Mouse (Mus musculus): ENCODE measurements around the gene Klk7. TPM values are rescaled to one million over a fixed set of nuclear protein-coding genes. Genes with fewer than 3 reads are reported as not detected.

Gene Klk7
- polyA plus RNA-seq, 1 experiment, result not detected

DNA sequence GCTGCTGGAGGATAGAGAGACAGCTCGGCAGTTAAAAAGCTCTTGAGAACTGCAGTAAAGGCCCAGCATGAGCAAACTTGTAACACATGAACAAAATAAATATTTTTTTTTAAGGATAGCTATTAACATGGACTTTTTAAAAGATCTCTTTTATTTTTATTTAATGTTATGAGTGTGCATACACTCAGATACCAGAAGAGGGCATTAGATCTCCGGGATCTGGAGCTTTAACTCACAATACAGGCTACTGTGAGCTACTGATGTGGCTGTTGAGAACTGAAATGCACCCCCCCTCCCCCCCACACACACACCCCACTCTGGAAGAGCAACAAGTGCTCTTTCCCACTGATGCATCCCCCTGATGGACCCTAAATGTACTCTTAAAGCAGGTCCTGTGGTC lies 21.8 kb upstream of the Klk7 start:
- 38% methylated on average over 2 of the region's 2 CpGs for WGBS
- DNase-seq (ENCODE audit: low read depth, low spot score), result no peak

- DNase-seq (ENCODE audit: low read depth, low spot score), result no peak
- WGBS, result 73% methylated on average over 7 of the region's 7 CpGs
These were observed 19.5 kb upstream of the Klk7 start, which contains the start of gene Klk9 for GRCm38 (mm10) chr7:43791591-43791990. Gene Klk9 (plus strand): TSS chr7:43791891.

GRCm38 (mm10) chr7:43796355-43796754 lies 14.7 kb upstream of the Klk7 start:
- no peak for DNase-seq (ENCODE audit: low read depth, low spot score)
- WGBS, result 7% methylated on average over 8 of the region's 8 CpGs

GRCm38 (mm10) chr7:43797333-43797769 lies 13.7 kb upstream of the Klk7 start, which contains the start of gene Klk8:
Gene Klk8 (plus strand): TSS chr7:43797577.
- DNase-seq (ENCODE audit: low read depth, low spot score), result no peak
- under 1% methylated on average over 28 of the region's 28 CpGs for WGBS

DNA sequence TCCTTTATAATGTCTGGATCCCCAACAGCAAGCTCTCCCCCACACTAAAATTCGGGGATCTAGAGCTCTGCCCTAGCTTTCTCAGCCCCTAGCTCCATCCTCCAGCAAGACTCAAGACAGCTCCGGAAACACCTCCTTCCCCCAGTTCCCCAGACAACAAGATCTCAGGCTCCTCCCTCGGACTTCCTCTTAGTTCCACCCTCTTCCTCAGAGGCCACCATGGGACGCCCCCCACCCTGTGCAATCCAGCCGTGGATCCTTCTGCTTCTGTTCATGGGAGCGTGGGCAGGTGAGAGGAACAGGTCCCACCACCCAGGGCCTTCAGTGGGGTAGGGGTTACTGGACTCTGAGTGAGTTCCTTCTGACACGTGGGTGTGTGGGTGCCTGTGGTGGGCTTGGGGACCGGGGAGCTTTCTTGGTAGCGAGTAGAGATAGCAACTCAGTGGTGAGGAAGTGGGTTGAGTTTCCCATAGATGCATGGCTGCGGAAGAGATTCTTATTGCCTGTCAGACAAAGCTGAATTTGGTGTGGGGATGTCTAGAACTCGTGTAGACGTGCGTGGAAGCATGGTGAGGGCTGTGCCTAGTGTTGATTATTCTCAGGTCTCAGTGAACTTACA lies 13.1 kb upstream of the Klk7 start:
- WGBS, result 38% methylated on average over 13 of the region's 13 CpGs
- no peak for DNase-seq (ENCODE audit: low read depth, low spot score)

GRCm38 (mm10) chr7:43799876-43800275 lies 11.2 kb upstream of the Klk7 start:
- WGBS, result 69% methylated on average over 7 of the region's 7 CpGs
- DNase-seq (ENCODE audit: low read depth, low spot score), result no peak

GRCm38 (mm10) chr7:43815211-43815610 lies 4.1 kb downstream of the Klk7 start:
- DNase-seq (ENCODE audit: low read depth, low spot score), result no peak
- WGBS, result 84% methylated on average over 7 of the region's 7 CpGs

GRCm38 (mm10) chr7:43816746-43817145 lies 5.7 kb downstream of the Klk7 start:
- DNase-seq (ENCODE audit: low read depth, low spot score), result no peak

DNA sequence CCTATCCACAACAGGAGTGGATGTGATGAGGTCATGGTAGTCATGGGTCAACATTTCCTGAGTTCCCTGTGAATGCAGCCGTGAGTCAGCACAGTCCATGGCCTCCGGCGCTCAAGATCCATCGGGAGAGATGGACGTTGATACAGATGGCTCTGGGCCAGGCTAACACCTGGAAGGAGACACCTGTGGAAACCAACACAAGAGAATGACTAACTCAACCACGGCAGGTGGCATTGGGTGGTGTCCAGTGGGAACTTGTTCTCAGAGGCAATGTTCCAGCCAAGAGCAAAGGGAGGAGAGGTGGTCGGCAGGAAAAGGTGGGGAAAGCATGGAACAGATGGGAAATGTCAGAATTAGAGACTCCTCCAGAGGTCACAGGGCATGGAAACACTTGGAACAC lies 10.5 kb downstream of the Klk7 start:
- no peak for DNase-seq (ENCODE audit: low read depth, low spot score)
- WGBS, result 63% methylated on average over 7 of the region's 7 CpGs

- DNase-seq (ENCODE audit: low read depth, low spot score), result no peak
- 76% methylated on average over 10 of the region's 10 CpGs for WGBS
These were observed 13.1 kb downstream of the Klk7 start, which contains the start of gene Klk6 for GRCm38 (mm10) chr7:43824199-43824598. Gene Klk6 (plus strand): TSS chr7:43824499.

DNA sequence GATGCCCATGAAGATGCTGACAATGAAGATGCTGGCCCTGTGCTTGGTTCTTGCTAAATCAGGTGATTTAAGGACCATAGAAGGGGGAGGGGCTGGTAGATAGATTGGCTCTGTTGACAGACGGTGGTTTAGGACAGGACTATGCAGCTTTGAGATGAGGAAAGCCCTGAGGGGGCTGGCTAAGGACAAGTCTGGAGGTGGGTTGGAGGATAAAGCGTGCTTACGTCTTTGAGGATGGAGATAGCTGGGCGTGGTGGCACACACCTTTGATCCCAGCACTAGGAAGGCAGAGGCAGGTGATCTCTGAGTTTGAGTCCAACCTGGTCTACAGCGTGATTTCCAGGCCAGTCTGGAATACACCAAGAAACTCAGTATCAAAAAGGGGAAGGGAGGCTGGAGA lies 15.0 kb downstream of the Klk7 start:
- 59% methylated on average over 5 of the region's 5 CpGs for WGBS
- DNase-seq (ENCODE audit: low read depth, low spot score), result no peak

DNA sequence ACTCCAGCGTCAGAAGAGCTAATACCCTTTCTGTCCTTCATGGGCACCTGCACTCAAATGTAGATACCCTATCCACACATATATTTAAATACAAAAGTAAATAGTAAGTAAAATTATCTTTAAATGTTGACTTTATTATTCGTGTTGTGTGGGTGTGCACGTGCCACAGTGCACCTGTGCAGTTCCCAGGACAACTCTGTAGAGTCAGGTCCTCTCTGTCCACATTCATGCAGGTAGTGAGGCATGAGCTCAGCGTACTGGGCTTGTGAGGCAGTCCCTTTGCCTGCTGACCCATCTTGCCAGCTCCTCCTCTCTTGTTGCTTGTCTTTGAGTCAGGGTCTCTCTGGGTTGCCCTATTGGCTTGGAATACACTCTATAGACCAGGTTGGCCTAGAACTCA lies 16.6 kb downstream of the Klk7 start:
- no peak for DNase-seq (ENCODE audit: low read depth, low spot score)
- 68% methylated on average over 4 of the region's 4 CpGs for WGBS

DNA sequence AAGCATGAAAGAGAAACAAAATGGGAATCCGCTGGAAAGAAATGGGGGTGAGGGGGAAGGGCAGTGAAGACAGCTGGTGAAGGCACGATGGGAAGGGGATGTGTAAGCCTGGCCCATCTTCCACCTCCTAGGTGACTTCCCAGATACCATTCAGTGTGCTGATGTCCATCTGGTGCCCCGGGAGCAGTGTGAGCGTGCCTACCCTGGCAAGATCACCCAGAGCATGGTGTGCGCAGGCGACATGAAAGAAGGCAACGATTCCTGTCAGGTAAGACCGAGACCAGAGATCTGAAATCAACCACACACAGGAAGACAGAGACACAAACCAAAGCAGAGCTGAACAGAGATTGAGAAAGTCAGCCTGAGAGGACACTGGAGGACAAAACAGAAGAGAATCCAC lies 17.9 kb downstream of the Klk7 start:
- WGBS, result 87% methylated on average over 8 of the region's 8 CpGs
- DNase-seq (ENCODE audit: low read depth, low spot score), result no peak

DNA sequence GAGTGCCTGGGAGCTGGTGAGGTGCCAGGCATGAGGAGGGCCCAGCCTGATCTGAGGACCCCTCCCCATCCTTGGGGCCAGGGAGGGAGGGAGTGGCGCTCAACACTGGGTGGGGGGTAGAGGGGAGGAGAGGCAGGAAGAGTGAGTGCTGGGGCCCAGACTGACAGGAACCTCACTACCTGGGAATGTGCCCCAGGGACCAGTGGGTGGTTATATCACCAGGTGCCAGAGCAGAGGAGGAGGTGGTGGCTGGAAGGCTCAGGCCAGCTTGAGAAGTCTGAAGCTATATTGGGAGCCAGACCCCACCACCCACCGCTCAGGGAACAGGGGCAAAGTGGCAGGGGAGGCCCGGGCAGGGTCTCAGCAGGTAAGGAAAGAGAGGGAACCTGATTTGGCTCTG lies 30.6 kb downstream of the Klk7 start, which contains the start of gene Klk5:
Klk5 (plus strand) TSS at position 271 of the 400 bp plus-strand sequence.
- DNase-seq (ENCODE audit: low read depth, low spot score), result no peak
- 38% methylated on average over 3 of the region's 3 CpGs for WGBS

DNA sequence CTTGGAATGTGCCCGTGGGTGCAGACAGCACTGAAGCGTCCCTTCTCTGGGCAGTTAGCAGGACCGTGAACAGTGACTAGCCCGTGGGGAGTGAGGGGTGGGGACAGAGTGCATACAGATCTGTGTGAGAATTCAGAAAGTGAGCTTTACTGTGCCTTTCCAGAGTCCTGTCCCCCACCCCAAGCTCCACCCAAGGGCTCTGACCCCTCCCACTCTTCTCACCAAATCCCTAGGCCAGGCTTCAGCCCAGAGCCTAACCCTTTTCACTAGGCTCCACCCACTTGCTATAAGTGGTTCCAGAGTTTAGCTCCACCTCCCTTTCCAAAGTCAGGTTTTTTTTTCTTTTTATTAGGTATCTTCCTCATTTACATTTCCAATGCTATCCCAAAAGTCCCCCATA lies 32.7 kb downstream of the Klk7 start:
- WGBS, result 84% methylated on average over 4 of the region's 4 CpGs
- no peak for DNase-seq (ENCODE audit: low read depth, low spot score)

- 86% methylated on average over 6 of the region's 6 CpGs for WGBS
- no peak for DNase-seq (ENCODE audit: low read depth, low spot score)
These were observed 40.5 kb downstream of the Klk7 start for GRCm38 (mm10) chr7:43851616-43852015.

- WGBS, result 49% methylated on average over 9 of the region's 9 CpGs
These were observed 43.7 kb downstream of the Klk7 start for GRCm38 (mm10) chr7:43854642-43855380.

GRCm38 (mm10) chr7:43855709-43856108 lies 44.6 kb downstream of the Klk7 start:
- WGBS, result 56% methylated on average over 3 of the region's 3 CpGs
- no peak for DNase-seq (ENCODE audit: low read depth, low spot score)

More at GRCm38 (mm10) chr7:43854642-43855380, 43.7 kb downstream of the Klk7 start:
- no peak for DNase-seq (ENCODE audit: low read depth, low spot score)

DNA sequence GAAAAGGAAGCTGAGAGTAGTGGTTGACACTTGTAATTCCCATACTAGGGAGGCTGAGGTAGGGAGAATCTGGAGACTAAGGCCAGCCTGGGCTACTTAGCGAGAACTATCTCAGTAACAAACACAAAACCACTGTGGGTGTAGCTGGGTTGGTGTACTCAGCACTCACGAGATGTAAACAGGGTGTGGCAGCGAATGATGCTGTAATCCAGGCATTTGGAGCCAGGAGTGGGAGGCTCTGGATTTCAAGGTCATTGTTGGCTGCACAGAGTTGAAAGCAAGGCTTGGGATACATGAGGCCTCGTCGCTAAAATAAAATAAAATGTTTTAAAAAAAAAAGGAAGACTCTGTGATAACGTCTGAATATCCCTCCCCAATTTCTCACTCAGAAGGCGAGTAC lies 45.2 kb downstream of the Klk7 start:
- WGBS, result 57% methylated on average over 7 of the region's 7 CpGs
- DNase-seq (ENCODE audit: low read depth, low spot score), result no peak

- no peak for DNase-seq (ENCODE audit: low read depth, low spot score)
- WGBS, result 89% methylated on average over 12 of the region's 12 CpGs
These were observed 46.4 kb downstream of the Klk7 start for GRCm38 (mm10) chr7:43857501-43857900.

DNA sequence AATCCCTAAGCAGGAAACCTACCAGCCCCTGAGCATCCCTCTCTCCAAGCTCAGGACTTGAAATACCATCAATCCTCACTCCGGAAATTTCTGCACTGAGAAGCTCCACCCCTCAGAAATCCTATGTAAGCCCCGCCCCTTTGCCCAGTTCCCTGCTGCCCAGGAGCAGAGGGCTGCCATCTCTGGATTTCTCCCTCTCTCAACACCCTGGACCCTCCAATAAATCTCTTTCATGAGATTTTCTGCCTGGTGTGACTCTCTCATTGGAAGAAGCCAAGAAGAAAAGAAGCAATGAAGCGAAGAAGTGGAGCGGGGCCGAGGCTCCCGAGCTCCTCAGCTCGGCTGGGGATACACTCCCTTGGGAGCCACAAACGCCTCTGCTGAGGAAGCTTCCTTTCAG lies 49.3 kb downstream of the Klk7 start:
- WGBS, result 76% methylated on average over 8 of the region's 8 CpGs
- DNase-seq (ENCODE audit: low read depth, low spot score), result no peak
